ENCODE assay signal across 9 mouse cellular contexts in genomic region chr7:133638821-133639220, GRCm38 (mm10). TPM values are rescaled to one million over a fixed set of nuclear protein-coding genes. Genes with fewer than 3 reads are reported as not detected.
DNase-seq lines count a peak whose midpoint lies in the region; ATAC-seq and TF ChIP-seq lines count a peak whose summit lies in the region.
"Had no signal": no experiment of that assay in that cellular context is flagged by ENCODE, and none has a peak within 500 bp of the region (broad histone marks: within the 10 kb centered on the region; RNA-seq: fewer than 3 reads in every experiment).

No protein-coding gene starts in this region.

- no peak overlapping the region for H3K27ac ChIP-seq in kidney, postnatal 0 days
- H3K27ac ChIP-seq in embryonic facial prominence, embryonic 15.5 days (replicated peaks), result no peak overlapping the region
- H3K27ac ChIP-seq in midbrain, embryonic 15.5 days, result no peak overlapping the region

- TF ChIP-seq CTCF in kidney, postnatal 0 days (IDR thresholded peaks at IDR 0.05; ENCODE audit: low read depth), result no peak

- WGBS in kidney, postnatal 0 days, result 69% methylated on average over 13 of the region's 13 CpGs
- WGBS in embryonic facial prominence, embryonic 15.5 days, result 89% methylated on average over 13 of the region's 13 CpGs
- 90% methylated on average over 13 of the region's 13 CpGs for WGBS in midbrain, embryonic 15.5 days

- DNase-seq in kidney, postnatal 0 days (ENCODE audit: low spot score), result no peak
- no peak for DNase-seq in kidney, postnatal 36 days
- DNase-seq in layer of hippocampus, adult 18-20 months (ENCODE audit: low spot score in 2 of 2), result peak; percentile 70 to 79
- no peak for DNase-seq in thymus, postnatal 14 days
- DNase-seq in adrenal gland, postnatal 4 days (ENCODE audit: low spot score in 2 of 2), result no peak

- H3K36me3 ChIP-seq in kidney, postnatal 0 days (ENCODE audit: insufficient read depth, low read length), result peaks cover 24% of the 10 kb centered on the region
- H3K36me3 ChIP-seq in embryonic facial prominence, embryonic 15.5 days, result peaks cover 35% of the 10 kb centered on the region
- peaks cover 25% of the 10 kb centered on the region for H3K36me3 ChIP-seq in midbrain, embryonic 15.5 days (replicated peaks)

- H3K4me3 ChIP-seq in kidney, postnatal 0 days (replicated peaks; ENCODE audit: low read depth, low read length), result peak overlapping the region; percentile 94; the same call in 1 of the 2 replicates
- H3K4me3 ChIP-seq in embryonic facial prominence, embryonic 15.5 days (replicated peaks), result peak overlapping the region; percentile 98
- peak overlapping the region; percentile 87; the same call in 1 of the 2 replicates for H3K4me3 ChIP-seq in midbrain, embryonic 15.5 days

- no peaks in the 10 kb centered on the region for H3K4me1 ChIP-seq in kidney, postnatal 0 days (replicated peaks; ENCODE audit: insufficient read depth, low read length)
- peaks cover 17% of the 10 kb centered on the region for H3K4me1 ChIP-seq in embryonic facial prominence, embryonic 15.5 days
- H3K4me1 ChIP-seq in midbrain, embryonic 15.5 days, result peaks cover 14% of the 10 kb centered on the region

- peak overlapping the region; percentile 96; the same call in 1 of the 2 replicates for H3K9ac ChIP-seq in kidney, postnatal 0 days (ENCODE audit: low read depth, low read length)
- H3K9ac ChIP-seq in embryonic facial prominence, embryonic 15.5 days, result no peak overlapping the region
- no peak overlapping the region for H3K9ac ChIP-seq in midbrain, embryonic 15.5 days

- no peaks in the 10 kb centered on the region for H3K27me3 ChIP-seq in kidney, postnatal 0 days (ENCODE audit: insufficient read depth, low read length)
- no peaks in the 10 kb centered on the region for H3K27me3 ChIP-seq in embryonic facial prominence, embryonic 15.5 days
- no peaks in the 10 kb centered on the region for H3K27me3 ChIP-seq in midbrain, embryonic 15.5 days (replicated peaks)

- peak overlapping the region; percentile 83 for H3K4me2 ChIP-seq in kidney, postnatal 0 days (ENCODE audit: low read length)
- peak overlapping the region; percentile 82 for H3K4me2 ChIP-seq in embryonic facial prominence, embryonic 15.5 days (replicated peaks)
- peak overlapping the region; percentile 87 for H3K4me2 ChIP-seq in midbrain, embryonic 15.5 days

- no peaks in the 10 kb centered on the region for H3K9me3 ChIP-seq in kidney, postnatal 0 days (replicated peaks; ENCODE audit: low read length)
- H3K9me3 ChIP-seq in embryonic facial prominence, embryonic 15.5 days (replicated peaks), result no peaks in the 10 kb centered on the region
- H3K9me3 ChIP-seq in midbrain, embryonic 15.5 days, result no peaks in the 10 kb centered on the region

- no peak for ATAC-seq in kidney, postnatal 0 days (replicated peaks; ENCODE audit: low FRiP score, low read depth)
- no peak for ATAC-seq in embryonic facial prominence, embryonic 15.5 days (ENCODE audit: insufficient number of reproducible peaks, low FRiP score, low TSS enrichment, low read depth)
- no peak for ATAC-seq in midbrain, embryonic 15.5 days (replicated peaks)
- ATAC-seq in inflammation-experienced regulatory T-cells, adult 6 months, result no peak

RNA-seq across cellular contexts. Expression of gene Edrf1, which starts 1.5 kb away (rescaled TPM):
- 14.3 and 15.4 TPM in 2 replicates for polyA plus RNA-seq in kidney, postnatal 0 days (2015; fragmentation: Nextera tagmentation; extraction: Ambion mirVana)
- polyA plus RNA-seq in embryonic facial prominence, embryonic 15.5 days (2015; fragmentation: Nextera tagmentation; extraction: Ambion mirVana), result 16.6 and 17.7 TPM in 2 replicates
- total RNA-seq in layer of hippocampus, adult 18-20 months (2021), result 10 to 100 TPM; 27.9 to 28.9 TPM
- 20.4 and 20.5 TPM in 2 replicates for polyA plus RNA-seq in midbrain, embryonic 15.5 days (2015; fragmentation: Nextera tagmentation; extraction: Ambion mirVana)
- 10 to 100 TPM; 11.4 to 17.6 (median 15.3) TPM for polyA plus RNA-seq in inflammation-experienced regulatory T-cells, adult 6 months (2017; shearing (Covaris generic))
- 10 to 100 TPM; 21.3 to 25.8 TPM for total RNA-seq in adrenal gland, postnatal 4 days (2021)

RNA-seq across cellular contexts. Expression of gene Tex36, which starts 36.9 kb away (rescaled TPM):
- polyA plus RNA-seq in kidney, postnatal 0 days (2015; fragmentation: Nextera tagmentation; extraction: Ambion mirVana), result 0.32 TPM in 1 of 2 replicates, not detected in the other
- polyA plus RNA-seq in embryonic facial prominence, embryonic 15.5 days (2015; fragmentation: Nextera tagmentation; extraction: Ambion mirVana), result not detected in 2 replicates
- total RNA-seq in layer of hippocampus, adult 18-20 months (2021), result not detected
- 0.18 TPM in 1 of 2 replicates, not detected in the other for polyA plus RNA-seq in midbrain, embryonic 15.5 days (2015; fragmentation: Nextera tagmentation; extraction: Ambion mirVana)
- not detected for polyA plus RNA-seq in inflammation-experienced regulatory T-cells, adult 6 months (2017; shearing (Covaris generic))
- not detected for total RNA-seq in adrenal gland, postnatal 4 days (2021)
- total RNA-seq: neutrophil, adult 5-6 weeks had no signal

RNA-seq across cellular contexts. Expression of gene Mmp21, which starts 41.0 kb away (rescaled TPM):
- not detected in 2 replicates for polyA plus RNA-seq in kidney, postnatal 0 days (2015; fragmentation: Nextera tagmentation; extraction: Ambion mirVana)
- 0.13 and 0.17 TPM in 2 replicates for polyA plus RNA-seq in embryonic facial prominence, embryonic 15.5 days (2015; fragmentation: Nextera tagmentation; extraction: Ambion mirVana)
- total RNA-seq in layer of hippocampus, adult 18-20 months (2021), result under 1 TPM; 0.20 to 0.25 TPM
- polyA plus RNA-seq in midbrain, embryonic 15.5 days (2015; fragmentation: Nextera tagmentation; extraction: Ambion mirVana), result 0.14 TPM in 2 replicates
- polyA plus RNA-seq in inflammation-experienced regulatory T-cells, adult 6 months (2017; shearing (Covaris generic)), result not detected
- total RNA-seq in adrenal gland, postnatal 4 days (2021), result not detected
- total RNA-seq: neutrophil, adult 5-6 weeks had no signal

Comparison
In these comparisons a context has a peak if more than half of its experiments do, and no peak if none do; other contexts are left out.
1. DNase-seq: peak in layer of hippocampus, adult 18-20 months (2 of 2); none in kidney, postnatal 0 days (single experiment), kidney, postnatal 36 days (0 of 2), thymus, postnatal 14 days (single experiment) and adrenal gland, postnatal 4 days (0 of 2).
2. Peak in every context shown above with its lines, with median percentiles within 50 percentile points of each other: H3K4me2 ChIP-seq and H3K4me3 ChIP-seq.